Mouse (Mus musculus) ES-Bruce4 (cell line): ENCODE results near the gene Bach1. TPM values are rescaled to one million over a fixed set of nuclear protein-coding genes. Genes with fewer than 3 reads are reported as not detected.

Source experiments
- H3K27ac ChIP-seq: 2 replicates; pipeline ENCODE4 v1.5.1; 2012; ENCODE audit warnings: low read length, inconsistent platforms; ENCODE audit not compliant: insufficient read depth
- H3K27me3 ChIP-seq: 2 replicates; pipeline ENCODE4 v1.6.1; 2012; ENCODE audit warnings: mild to moderate bottlenecking, low read length, inconsistent platforms; ENCODE audit not compliant: control insufficient read depth, poor library complexity, insufficient read depth, severe bottlenecking
- H3K36me3 ChIP-seq: 2 replicates; pipeline ENCODE4 v1.6.1; 2012; ENCODE audit warnings: inconsistent platforms, mild to moderate bottlenecking, low read length, moderate library complexity; ENCODE audit not compliant: control insufficient read depth, poor library complexity, insufficient read depth, severe bottlenecking
- H3K4me1 ChIP-seq: one replicate; pipeline ENCODE4 v1.8.1; 2011; ENCODE audit warnings: low read length; ENCODE audit not compliant: control insufficient read depth, insufficient read depth
- H3K4me3 ChIP-seq: 2 replicates; pipeline ENCODE4 v1.5.1; 2011; ENCODE audit warnings: low read depth, mild to moderate bottlenecking, low read length
- H3K9ac ChIP-seq: 2 replicates; pipeline ENCODE4 v1.6.1; 2012; ENCODE audit warnings: low read depth, mild to moderate bottlenecking, inconsistent platforms; ENCODE audit not compliant: poor library complexity, severe bottlenecking
- H3K9me3 ChIP-seq: replicated peaks from 2 replicates; pipeline ENCODE4 v1.6.1; 2012; ENCODE audit warnings: mild to moderate bottlenecking, low read length, inconsistent platforms; ENCODE audit not compliant: control insufficient read depth, poor library complexity, insufficient read depth, severe bottlenecking
- CTCF ChIP-seq: IDR thresholded peaks from one replicate; pipeline ENCODE4 v1.8.1; 2011; ENCODE audit warnings: low read depth, low read length
- EP300 ChIP-seq: IDR thresholded peaks from 2 replicates; pipeline ENCODE4 v1.6.1; 2011; ENCODE audit warnings: low read depth, low read length; ENCODE audit not compliant: insufficient read depth
- POLR2A ChIP-seq: IDR thresholded peaks from one replicate; pipeline ENCODE4 v1.8.1; 2011; ENCODE audit warnings: low read length; ENCODE audit not compliant: insufficient read depth
- polyA plus RNA-seq: library from polyadenylated mRNA; stranded (reverse); fragments of >200 nt; gene quantifications from 2 replicates; pipeline ENCODE4 v1.2.4, GENCODE M21; 2011; ENCODE audit warnings: low read depth; ENCODE audit not compliant: missing spikeins, insufficient read depth, insufficient read length

Gene Bach1
- polyA plus RNA-seq, 1 experiment: 27.4 TPM

- Histone ChIP-seq H3K27ac (no peak overlapping the region), H3K4me1 (peaks cover 2% of the 10 kb centered on the region), H3K27me3 (no peaks in the 10 kb centered on the region), H3K4me3 (no peak overlapping the region), H3K36me3 (peaks cover 5% of the 10 kb centered on the region), H3K9me3 (no peaks in the 10 kb centered on the region), H3K9ac (no peak overlapping the region)
- no peak for TF ChIP-seq CTCF
- no peak for TF ChIP-seq POLR2A
- TF ChIP-seq EP300: no peak
Observed at GRCm38 (mm10) chr16:87724826-87725225, 26.1 kb downstream of the Bach1 start.

GRCm38 (mm10) chr16:87725241-87725640, 26.5 kb downstream of the Bach1 start:
- Histone ChIP-seq H3K4me3 (no peak overlapping the region), H3K27ac (no peak overlapping the region), H3K9me3 (no peaks in the 10 kb centered on the region), H3K4me1 (peaks cover 2% of the 10 kb centered on the region), H3K9ac (no peak overlapping the region), H3K36me3 (peaks cover 5% of the 10 kb centered on the region), H3K27me3 (no peaks in the 10 kb centered on the region)
- TF ChIP-seq EP300: no peak
- TF ChIP-seq POLR2A: no peak
- no peak for TF ChIP-seq CTCF

- no peak overlapping the region for H3K9ac ChIP-seq
- H3K4me3 ChIP-seq: peak overlapping the region; percentile 4; the same call in 1 of the 2 replicates
- H3K27ac ChIP-seq: no peak overlapping the region
- peaks cover 5% of the 10 kb centered on the region for H3K36me3 ChIP-seq
- TF ChIP-seq EP300 (no peak), POLR2A (no peak), CTCF (no peak)
- peaks cover 2% of the 10 kb centered on the region for H3K4me1 ChIP-seq
- H3K27me3 ChIP-seq: no peaks in the 10 kb centered on the region
- no peaks in the 10 kb centered on the region for H3K9me3 ChIP-seq
Observed at GRCm38 (mm10) chr16:87725963-87726362, 27.2 kb downstream of the Bach1 start.

- peaks cover 5% of the 10 kb centered on the region for H3K36me3 ChIP-seq
- no peak overlapping the region for H3K4me3 ChIP-seq
- no peaks in the 10 kb centered on the region for H3K27me3 ChIP-seq
- H3K9me3 ChIP-seq: no peaks in the 10 kb centered on the region
- H3K9ac ChIP-seq: no peak overlapping the region
- TF ChIP-seq CTCF (no peak), EP300 (no peak), POLR2A (no peak)
- peaks cover 2% of the 10 kb centered on the region for H3K4me1 ChIP-seq
- no peak overlapping the region for H3K27ac ChIP-seq
Observed at GRCm38 (mm10) chr16:87726369-87726768, 27.6 kb downstream of the Bach1 start.

- Histone ChIP-seq H3K9ac (no peak overlapping the region), H3K36me3 (peaks cover 4% of the 10 kb centered on the region), H3K9me3 (no peaks in the 10 kb centered on the region), H3K4me3 (no peak overlapping the region), H3K4me1 (peaks cover 2% of the 10 kb centered on the region), H3K27me3 (no peaks in the 10 kb centered on the region), H3K27ac (no peak overlapping the region)
- TF ChIP-seq CTCF (no peak), POLR2A (no peak)
Observed at GRCm38 (mm10) chr16:87727250-87727649, 28.5 kb downstream of the Bach1 start.

GRCm38 (mm10) chr16:87727918-87728317, 29.2 kb downstream of the Bach1 start:
- no peaks in the 10 kb centered on the region for H3K27me3 ChIP-seq
- H3K4me3 ChIP-seq: no peak overlapping the region
- peaks cover 2% of the 10 kb centered on the region; the same call in 1 of the 2 replicates for H3K36me3 ChIP-seq
- no peaks in the 10 kb centered on the region for H3K9me3 ChIP-seq
- H3K4me1 ChIP-seq: peaks cover 2% of the 10 kb centered on the region
- TF ChIP-seq EP300 (no peak), POLR2A (no peak), CTCF (no peak)
- H3K9ac ChIP-seq: no peak overlapping the region
- no peak overlapping the region for H3K27ac ChIP-seq
